Mouse (Mus musculus) activated CD4-positive, CD25-positive, alpha-beta regulatory T cell, adult 4 months (primary cell): ENCODE measurements around the gene Mcrip1. TPM values are rescaled to one million over a fixed set of nuclear protein-coding genes. Genes with fewer than 3 reads are reported as not detected.
"Not testable (repeated sequence)": the region's sequence is repeated elsewhere in the genome, so short reads cannot be mapped to it uniquely, and the experiment has no call there.

ENCODE experiments used
- ATAC-seq: one replicate; pipeline ENCODE4 v1.8.0; 2017
- polyA plus RNA-seq, 2 experiments: library from polyadenylated mRNA; unstranded; fragments of 100-300 nt; shearing (Covaris generic); gene quantifications; one replicate each; pipeline ENCODE4 v1.2.1; 2017

The Mcrip1 gene
- 100 to 1,000 TPM; 121 to 128 TPM for polyA plus RNA-seq

DNA sequence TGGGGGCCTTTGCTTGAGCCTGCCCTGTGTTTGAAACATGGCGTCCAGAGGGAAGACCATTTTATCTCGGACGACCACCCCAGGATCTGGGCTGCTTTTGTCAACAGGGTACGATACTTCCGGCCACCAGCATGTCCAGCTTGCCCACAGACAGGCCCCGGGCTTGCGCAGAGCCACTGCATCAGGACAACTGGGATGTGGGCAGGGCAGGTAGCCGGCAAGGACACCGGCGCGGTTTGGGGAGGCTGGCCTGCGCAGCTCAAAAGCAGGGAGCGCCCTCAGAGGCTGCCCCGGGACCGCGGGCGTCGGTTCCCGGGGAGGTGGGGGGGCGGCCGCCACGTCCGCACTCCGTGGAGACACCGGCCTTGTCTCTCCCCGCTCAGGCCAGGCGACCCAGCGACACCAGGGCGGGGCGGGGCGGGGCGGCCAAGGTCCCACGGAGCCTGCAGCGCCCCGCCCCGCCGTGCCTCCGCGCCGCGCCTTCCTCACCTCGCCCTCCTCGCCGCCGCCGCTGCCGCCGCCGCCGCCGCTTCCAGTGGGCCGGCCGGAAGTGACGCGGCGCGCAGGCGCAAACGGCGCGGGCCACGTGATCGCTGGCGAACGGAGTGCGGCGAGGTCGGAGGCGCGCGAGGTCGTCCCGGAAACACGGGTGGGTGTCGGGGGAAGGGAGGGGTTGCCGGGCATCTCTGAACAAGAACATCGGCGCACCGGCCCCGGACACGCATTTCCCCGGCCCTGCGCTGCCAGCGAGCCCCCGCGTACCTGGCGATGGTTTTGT, at the start of gene Mcrip1:
Gene Mcrip1, minus strand, starts transcription at position 560 of the 778 bp plus-strand sequence.
- ATAC-seq, result peak; percentile 72

GRCm38 (mm10) chr11:120598990-120599549, 49.5 kb upstream of the Mcrip1 start:
- no peak for ATAC-seq

GRCm38 (mm10) chr11:120598283-120598989, 48.9 kb upstream of the Mcrip1 start, which contains the start of the genes Alyref and Anapc11:
Alyref (minus strand) TSS chr11:120598365.
Anapc11 (plus strand) TSS chr11:120598421.
- ATAC-seq, result peak; percentile 86

DNA sequence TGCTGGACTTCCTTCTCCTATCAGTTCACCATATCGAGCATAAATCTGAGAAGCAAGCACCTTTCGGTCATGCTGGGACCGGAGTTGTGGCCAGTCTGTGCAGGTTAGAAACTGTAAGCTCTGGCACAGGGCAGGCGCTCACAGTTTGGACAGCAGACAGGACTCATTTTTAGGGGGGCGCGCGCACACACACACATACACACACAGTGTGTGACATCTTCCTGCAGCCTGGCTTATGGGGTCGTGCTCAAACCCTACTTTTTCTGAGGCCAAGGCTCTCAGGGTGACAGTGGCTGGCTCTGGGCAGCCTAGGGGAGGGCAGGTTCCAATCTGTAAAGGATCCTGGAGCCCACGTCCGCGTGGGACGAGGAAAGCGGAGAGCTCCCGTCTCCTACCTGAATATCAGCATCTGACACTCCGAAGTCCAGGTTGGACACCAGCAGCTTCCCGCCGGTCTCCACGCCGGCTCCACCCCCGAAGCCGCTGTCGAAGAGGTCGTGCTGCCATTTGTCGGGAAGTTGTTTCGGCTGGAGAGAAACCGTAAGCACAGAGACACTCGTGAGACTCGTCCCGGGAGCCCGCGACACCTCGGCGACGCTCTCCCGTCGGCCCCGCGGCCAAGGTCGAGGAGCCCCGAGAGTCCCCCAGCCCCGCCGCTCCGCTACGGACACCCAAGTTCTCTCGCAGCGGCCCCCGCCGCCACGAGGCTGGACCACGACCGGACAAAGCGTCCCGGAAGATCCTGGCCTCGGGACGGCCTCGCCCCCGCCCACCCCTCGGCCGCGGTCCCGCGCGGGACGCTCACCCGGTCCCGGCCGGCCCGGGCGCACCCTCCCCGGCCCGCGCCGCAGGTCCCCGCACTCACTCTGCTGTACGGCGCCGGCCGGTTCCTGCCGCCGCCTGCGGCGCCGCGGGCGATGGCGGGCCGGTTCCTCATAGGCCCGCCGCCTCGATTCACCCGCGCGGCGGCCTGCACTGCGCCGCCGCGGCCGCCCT, 48.0 kb upstream of the Mcrip1 start:
- ATAC-seq, result peak; percentile 7

DNA sequence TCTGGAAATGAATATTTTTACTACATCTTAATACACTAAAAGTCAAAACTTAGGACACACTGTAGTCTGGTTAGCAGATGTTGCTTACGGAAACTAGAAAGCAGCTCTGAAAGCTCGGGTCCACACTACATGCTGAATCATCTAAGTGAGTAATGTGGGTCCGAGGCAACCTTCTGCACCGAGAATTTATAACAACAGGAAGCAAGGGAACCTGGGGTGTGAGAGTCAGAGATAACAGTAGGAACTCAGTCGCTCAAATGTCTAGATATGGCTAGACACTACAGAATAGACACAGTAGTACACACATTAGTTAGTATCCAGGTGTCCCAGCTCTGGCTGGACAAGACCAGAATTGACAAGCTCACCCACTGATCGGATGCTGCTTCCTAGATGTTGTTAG, 39.0 kb upstream of the Mcrip1 start:
- no peak for ATAC-seq

GRCm38 (mm10) chr11:120583937-120584336, 34.4 kb upstream of the Mcrip1 start:
- ATAC-seq, result no peak

DNA sequence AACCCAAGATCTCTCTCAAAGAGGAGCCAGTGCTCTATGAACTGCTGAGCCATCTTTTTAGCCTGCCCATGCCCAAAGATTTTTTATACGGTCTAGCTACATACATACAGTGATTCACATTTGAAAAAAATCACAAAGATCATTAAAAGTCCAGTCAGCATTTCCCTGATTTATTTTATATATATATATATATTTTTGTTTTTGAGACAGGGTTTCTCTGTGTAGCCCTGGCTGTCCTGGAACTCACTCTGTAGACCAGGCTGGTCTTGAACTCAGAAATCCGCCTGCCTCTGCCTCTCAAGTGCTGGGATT, 33.4 kb upstream of the Mcrip1 start:
- ATAC-seq, result not testable (repeated sequence)

DNA sequence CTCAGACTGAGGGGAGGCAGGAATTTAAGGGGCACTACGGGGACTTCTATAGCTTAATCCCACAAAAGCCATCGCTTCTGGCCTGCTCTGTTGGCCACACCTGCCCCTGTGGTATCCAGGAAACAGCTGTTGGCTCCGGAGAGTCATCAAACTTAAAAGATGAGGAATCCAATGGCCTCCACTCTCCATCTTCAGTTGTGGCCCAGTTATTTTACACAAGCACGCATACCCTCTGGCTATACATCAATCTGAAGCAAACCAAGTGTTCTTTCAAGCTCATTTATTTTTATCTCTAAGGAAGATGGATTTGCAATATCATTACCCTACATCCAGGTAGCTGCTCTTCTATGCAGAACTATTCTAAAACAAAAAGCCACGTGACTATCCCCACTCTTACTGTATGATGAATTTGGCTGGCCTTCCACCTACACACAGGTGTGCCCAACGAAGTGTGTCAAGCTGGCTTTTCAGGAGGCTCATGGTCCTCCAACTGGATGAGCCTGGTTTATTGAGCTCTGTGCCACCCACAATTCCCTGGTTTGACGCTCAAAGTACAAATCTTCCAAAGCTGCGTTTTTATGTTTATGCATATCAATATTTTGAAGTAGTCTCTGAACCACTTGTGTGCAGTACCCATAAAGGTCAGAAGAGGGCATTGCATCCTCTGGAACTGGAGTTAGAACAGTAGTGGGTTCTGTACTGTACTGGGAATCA, 32.9 kb upstream of the Mcrip1 start:
- ATAC-seq, result no peak

GRCm38 (mm10) chr11:120581490-120582267, 32.2 kb upstream of the Mcrip1 start, which contains the start of gene Arhgdia:
Arhgdia (minus strand) TSS chr11:120581624.
- ATAC-seq, result peak; percentile 50

DNA sequence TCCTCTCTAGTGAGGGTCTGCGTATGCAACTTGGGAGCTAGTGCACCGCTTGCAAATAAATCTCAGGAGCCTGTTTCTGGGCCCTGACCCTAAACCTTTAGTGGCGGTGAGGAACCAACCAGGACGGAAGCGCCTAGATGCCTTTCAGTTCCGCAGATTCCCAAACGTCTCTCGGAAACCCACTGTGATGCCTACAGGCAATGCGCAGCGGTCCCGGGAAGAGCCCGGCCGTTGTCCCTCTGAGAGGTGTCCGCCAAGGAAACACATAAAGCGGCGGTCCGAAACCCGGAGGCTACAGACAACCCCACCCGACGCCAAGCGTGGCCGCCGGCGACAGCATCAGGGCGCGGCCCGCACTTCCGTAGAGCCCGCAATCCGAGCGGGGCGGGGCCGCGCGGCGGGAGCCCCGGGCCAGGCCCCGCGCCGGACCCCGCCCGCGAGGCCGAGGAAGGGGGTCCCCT, 31.4 kb upstream of the Mcrip1 start:
- ATAC-seq, result no peak

- no peak for ATAC-seq
Measured at GRCm38 (mm10) chr11:120580190-120580589, 30.7 kb upstream of the Mcrip1 start.

GRCm38 (mm10) chr11:120579316-120580107, 30.0 kb upstream of the Mcrip1 start:
- ATAC-seq, result no peak

DNA sequence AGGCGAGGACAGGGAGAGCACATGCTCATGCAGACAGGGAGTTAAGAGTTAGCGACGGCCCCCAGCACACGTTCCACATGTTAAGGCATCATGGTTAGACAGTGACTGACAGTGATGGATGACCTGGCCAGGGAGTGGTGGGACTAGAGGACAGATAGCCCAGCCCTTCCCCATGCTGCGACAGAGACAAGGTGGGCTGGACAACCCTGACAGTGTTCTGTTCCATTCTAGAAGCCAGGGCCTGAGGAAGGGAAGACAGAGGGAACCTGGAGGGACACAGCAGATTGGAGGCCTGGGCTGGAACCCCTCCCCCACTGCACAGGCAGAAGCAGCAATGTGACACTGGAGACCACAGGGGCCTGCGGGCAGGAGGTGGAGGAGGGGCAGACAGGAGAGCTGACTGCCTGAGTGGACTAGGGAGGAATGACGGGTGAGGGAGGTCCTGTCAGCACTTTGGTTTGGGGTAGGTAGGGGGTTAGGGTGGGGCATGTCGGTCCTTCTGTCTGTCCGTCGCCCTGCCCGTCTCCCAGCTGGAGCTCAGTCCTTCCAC, 29.2 kb upstream of the Mcrip1 start:
- no peak for ATAC-seq

GRCm38 (mm10) chr11:120578024-120578693, 28.6 kb upstream of the Mcrip1 start:
- ATAC-seq, result no peak

- ATAC-seq, result no peak
Measured at GRCm38 (mm10) chr11:120577211-120578023, 27.9 kb upstream of the Mcrip1 start.

DNA sequence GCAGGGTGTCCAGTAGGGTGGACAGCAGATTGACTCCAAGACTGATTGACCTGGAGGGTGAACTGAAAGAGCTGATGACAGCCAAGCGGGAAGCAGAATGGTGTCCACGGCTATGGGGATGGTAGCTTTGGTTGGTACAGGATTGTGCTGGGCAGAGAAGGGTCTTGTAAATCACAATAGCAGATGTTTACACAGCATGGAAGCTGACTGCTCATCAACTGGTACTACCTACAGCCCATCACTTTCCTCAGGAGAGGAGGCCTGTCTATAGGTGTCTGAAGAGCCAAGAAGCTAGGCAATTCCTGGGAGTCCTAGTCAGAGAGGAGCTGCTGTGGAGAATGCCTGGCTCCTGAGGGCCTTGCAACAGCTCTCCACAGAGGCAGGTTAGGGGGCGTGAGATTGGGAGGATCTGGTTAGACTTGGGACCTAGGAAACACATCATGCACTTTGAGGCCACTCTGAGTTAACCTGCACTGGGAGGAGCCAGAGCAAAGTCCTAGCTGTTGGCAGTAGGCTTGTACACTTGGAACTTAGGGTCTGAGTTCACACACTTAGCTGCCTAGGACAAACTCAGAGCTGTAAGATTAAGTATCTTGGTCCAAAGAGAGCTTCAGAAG, 26.9 kb upstream of the Mcrip1 start:
- no peak for ATAC-seq

- no peak for ATAC-seq
Measured at GRCm38 (mm10) chr11:120575940-120576339, 26.4 kb upstream of the Mcrip1 start.

DNA sequence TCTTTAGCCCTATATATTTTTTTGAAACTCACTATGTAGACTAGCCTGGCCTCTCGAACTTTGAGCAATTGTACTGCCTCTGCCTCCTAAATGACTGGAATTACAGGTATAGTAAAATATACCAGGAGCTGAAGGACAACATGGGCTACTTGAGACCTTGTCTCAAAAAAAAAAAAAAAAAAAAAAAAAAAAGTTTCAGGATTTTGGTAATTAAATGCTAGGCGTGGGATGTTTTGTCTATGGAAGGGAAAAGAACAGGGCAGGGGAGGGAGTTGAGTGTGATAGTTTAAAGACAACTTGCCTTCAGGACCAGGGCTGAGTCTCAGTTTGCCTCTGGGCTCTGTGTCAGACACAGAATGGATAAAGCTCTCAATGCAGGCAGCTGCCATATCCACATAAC, 25.5 kb upstream of the Mcrip1 start:
- ATAC-seq, result no peak
